Mouse (Mus musculus): ENCODE measurements around the gene Ppp1r12b.

DNA sequence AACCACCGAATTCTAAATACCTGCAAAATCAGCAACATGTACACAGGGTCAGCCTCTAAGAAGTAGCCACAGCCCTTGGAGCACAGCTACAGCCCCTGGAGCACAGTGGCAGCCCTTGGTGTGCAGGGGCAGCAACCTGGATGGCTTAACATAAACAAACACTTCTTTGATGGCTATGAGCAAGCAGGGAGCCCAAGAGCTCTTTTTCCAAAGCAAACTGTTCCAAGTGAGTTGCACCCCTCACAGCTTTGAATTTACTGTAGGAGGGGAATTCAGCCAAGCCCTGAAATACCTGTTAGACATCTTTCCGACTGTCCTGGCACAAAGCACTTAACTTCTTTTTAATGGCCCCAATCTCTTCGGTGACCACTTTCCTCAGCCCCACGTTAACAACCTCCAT is 14.9 kb downstream of the Ppp1r12b start:
- TF ChIP-seq CTCF (IDR thresholded peaks at IDR 0.05; ENCODE audit: control insufficient read depth, insufficient read depth, low read length) = no peak
- no peak for TF ChIP-seq POLR2A (IDR thresholded peaks at IDR 0.05; ENCODE audit: borderline replicate concordance, control insufficient read depth, low read depth, low read length)

Measured in bone marrow, adult 2 months (tissue).